Mouse (Mus musculus): Measurements from ENCODE around the gene Olfr1428. TPM values are rescaled to one million over a fixed set of nuclear protein-coding genes. Genes with fewer than 3 reads are reported as not detected.
"Not testable (repeated sequence)": the region's sequence is repeated elsewhere in the genome, so short reads cannot be mapped to it uniquely, and the experiment has no call there.

Olfr1428 gene
- not detected for total RNA-seq (2021)
- long read RNA-seq, experiment 1, result 0 reads
- long read RNA-seq, experiment 2, result 0 reads

- DNase-seq, result no peak
- intact Hi-C loops (cut with DNase I), result no loop called here
These were observed at the start of gene Olfr1428 for GRCm38 (mm10) chr19:12115797-12116196. Olfr1428 (minus strand) TSS chr19:12115897.

- intact Hi-C loops (cut with DNase I), result no loop called here
- no peak for DNase-seq
These were observed 29.8 kb upstream of the Olfr1428 start for GRCm38 (mm10) chr19:12145452-12145851.

GRCm38 (mm10) chr19:12143356-12143755 lies 27.7 kb upstream of the Olfr1428 start:
- intact Hi-C loops (cut with DNase I), result no loop called here

DNA sequence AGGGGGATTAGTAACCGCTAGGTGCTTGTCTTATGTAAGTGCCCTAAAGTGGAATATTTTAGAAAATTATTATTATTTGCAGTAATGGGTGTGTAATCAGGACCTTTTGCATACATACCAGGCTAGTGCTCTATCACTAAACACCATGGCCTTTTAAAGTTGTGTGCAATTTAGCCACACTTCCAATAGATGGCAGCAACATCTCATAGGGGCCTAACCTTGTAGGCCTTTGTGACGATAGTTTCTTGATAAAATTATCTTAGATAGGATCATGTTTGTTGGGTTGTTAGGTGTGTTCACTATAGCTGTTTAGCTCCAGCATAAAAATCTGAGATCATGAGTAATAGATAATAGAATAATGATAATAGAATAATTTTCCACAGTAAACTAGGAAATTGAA lies 18.6 kb upstream of the Olfr1428 start:
- DNase-seq, result peak in 1 of 2 experiments; percentile 11
- intact Hi-C loops (cut with DNase I), result no loop called here

More at GRCm38 (mm10) chr19:12143356-12143755, 27.7 kb upstream of the Olfr1428 start:
- DNase-seq, result no peak

DNA sequence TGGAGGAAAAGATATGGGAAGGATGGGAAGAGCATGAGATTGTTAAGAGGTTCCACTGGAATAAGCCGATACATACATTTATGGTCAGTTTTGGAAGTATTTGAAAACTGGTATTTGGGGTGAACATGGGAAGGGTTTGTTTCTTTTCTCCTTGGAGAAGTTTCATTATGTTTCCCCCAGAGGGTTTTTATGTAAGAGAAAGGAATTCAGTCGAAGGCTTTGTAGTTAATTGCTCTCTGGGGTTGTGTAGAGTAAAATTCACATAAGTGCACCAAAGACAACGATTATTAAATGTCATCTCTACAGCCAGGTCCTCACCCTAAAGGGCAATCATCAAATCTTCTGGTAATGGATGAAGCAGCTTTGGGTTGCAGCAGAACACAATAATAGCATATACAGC lies 7.4 kb upstream of the Olfr1428 start, which contains the start of gene Olfr76:
Gene Olfr76 (minus strand): TSS at position 101 of the 400 bp plus-strand sequence.
- no peak for DNase-seq
- intact Hi-C loops (cut with DNase I), result no loop called here

GRCm38 (mm10) chr19:12116464-12116863 lies 767 bp upstream of the Olfr1428 start:
- intact Hi-C loops (cut with DNase I), result no loop called here
- no peak for DNase-seq

- no peak for DNase-seq
- intact Hi-C loops (cut with DNase I), result no loop called here
These were observed 1.9 kb downstream of the Olfr1428 start for GRCm38 (mm10) chr19:12113807-12114206.

DNA sequence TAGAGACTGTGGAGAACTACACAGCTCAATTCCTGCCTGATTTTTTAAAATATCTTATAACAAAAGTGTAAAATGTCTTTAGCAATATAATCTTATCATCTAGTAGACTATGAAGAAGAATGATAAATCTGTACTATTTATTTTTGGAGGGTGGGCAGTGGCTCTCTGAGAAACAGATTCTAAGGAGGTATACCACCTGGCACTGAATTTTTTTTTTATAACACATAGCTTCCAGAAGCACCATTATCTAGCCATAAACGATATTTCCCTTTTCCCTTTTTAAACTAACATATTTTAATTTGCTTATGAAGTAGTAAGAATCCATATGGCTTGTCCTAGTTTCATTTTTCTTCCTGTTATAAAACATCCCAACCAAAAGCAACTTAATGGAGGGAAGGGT lies 11.2 kb downstream of the Olfr1428 start:
- intact Hi-C loops (cut with DNase I), result no loop called here
- no peak for DNase-seq

DNA sequence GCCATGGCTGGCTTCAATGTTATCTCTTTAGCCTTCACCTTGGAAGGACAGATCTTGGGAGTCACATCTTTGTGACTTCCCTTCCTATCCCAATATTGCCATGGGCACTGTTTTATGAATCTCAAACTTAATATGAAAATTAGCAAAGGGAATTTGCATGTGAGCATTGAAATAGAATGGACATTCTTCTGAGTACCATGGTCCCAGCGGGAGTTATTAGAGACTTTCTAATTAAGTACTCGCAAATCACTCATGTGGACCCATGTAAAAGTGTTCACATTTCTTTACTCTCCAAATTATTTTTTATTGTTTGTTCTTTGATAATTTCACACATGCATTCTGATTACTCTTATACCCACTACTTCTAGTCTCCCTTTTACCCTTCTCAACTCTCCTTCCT lies 12.5 kb downstream of the Olfr1428 start, which contains the start of gene Olfr1427:
Gene Olfr1427 (minus strand): TSS at position 101 of the 400 bp plus-strand sequence.
- DNase-seq, result no peak
- intact Hi-C loops (cut with DNase I), result no loop called here

GRCm38 (mm10) chr19:12091913-12092312 lies 23.8 kb downstream of the Olfr1428 start, which contains the start of gene Olfr1426:
Olfr1426 (minus strand) TSS chr19:12092013.
- intact Hi-C loops (cut with DNase I), result no loop called here
- no peak for DNase-seq

DNA sequence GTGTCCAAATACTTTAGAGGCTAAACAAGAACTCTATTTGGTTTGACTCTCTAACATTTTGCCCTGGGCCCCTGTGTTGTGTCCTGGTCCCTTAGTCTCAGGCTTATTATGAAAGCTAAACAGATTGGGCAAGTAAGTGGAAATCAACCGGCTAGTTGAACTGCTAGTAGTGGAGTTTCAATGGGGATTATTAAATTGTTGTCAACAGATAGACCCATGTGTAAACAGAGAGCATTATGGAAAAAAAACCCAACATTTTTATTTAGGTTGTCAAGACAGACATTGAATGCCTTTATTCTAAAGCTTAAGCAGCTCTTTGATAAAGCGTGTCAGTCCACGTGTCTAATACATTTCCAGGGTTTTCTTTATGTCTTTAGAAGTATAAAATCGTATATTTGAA lies 38.1 kb downstream of the Olfr1428 start, which contains the start of gene Olfr1425:
Gene Olfr1425 (minus strand): TSS at position 101 of the 400 bp plus-strand sequence.
- intact Hi-C loops (cut with DNase I); DNase-seq: not testable (repeated sequence)

DNA sequence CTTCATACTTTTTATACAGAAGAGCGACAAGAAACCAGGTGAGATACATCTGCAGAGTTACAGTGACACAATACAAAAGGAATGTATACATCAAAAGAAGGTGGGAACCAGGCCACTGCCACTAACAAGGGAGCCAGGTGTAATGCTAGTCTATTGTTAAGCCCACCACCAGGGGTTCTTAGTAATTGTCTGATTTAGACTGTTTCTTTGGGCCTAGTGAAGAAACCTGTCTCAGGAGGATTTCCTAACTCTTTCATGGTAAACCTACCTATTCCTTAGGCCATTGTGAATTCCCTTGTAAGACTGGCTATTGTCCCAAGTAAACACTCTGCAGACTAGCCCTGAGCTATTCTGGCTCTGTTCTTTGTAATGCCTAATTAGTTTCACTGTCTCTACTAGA lies 46.2 kb downstream of the Olfr1428 start:
- DNase-seq; intact Hi-C loops (cut with DNase I): not testable (repeated sequence)

- DNase-seq; intact Hi-C loops (cut with DNase I): not testable (repeated sequence)
These were observed 47.9 kb downstream of the Olfr1428 start for GRCm38 (mm10) chr19:12067806-12068205.

GRCm38 (mm10) chr19:12062582-12062981 lies 53.1 kb downstream of the Olfr1428 start, which contains the start of gene Olfr1424:
Olfr1424 (minus strand) TSS chr19:12062682.
- DNase-seq; intact Hi-C loops (cut with DNase I): not testable (repeated sequence)

Other genes with a start within 250 kb of the Olfr1428 start
- gene Olfr1419, start 240.8 kb downstream of the Olfr1428 start, total RNA-seq (2021), result not detected
- not detected for gene Olfr1420, start 229.3 kb downstream of the Olfr1428 start, total RNA-seq (2021)
- 10 to 100 TPM; 26.2 to 28.2 TPM for gene Patl1, start 203.5 kb downstream of the Olfr1428 start, total RNA-seq (2021)
- 10 to 100 TPM; 81.3 to 85.1 TPM for gene Osbp, start 150.0 kb downstream of the Olfr1428 start, total RNA-seq (2021)
- not detected for gene Olfr1423, start 74.6 kb downstream of the Olfr1428 start, total RNA-seq (2021)
- gene Olfr1424, start 53.2 kb downstream of the Olfr1428 start, total RNA-seq (2021), result not detected
- not detected for gene Olfr1425, start 38.2 kb downstream of the Olfr1428 start, total RNA-seq (2021)
- not detected for gene Olfr1426, start 23.9 kb downstream of the Olfr1428 start, total RNA-seq (2021)
- not detected for gene Olfr1427, start 12.6 kb downstream of the Olfr1428 start, total RNA-seq (2021)
- not detected for gene Olfr76, start 7.3 kb upstream of the Olfr1428 start, total RNA-seq (2021)
- gene Olfr1555-ps1, start 54.2 kb upstream of the Olfr1428 start, total RNA-seq (2021), result not detected
- not detected for gene Olfr1431, start 84.7 kb upstream of the Olfr1428 start, total RNA-seq (2021)
- gene Olfr1432, start 116.7 kb upstream of the Olfr1428 start, total RNA-seq (2021), result not detected
- not detected for gene Olfr262, start 125.8 kb upstream of the Olfr1428 start, total RNA-seq (2021)
- not detected for gene Olfr235, start 145.1 kb upstream of the Olfr1428 start, total RNA-seq (2021)
- not detected for gene Olfr1434, start 164.0 kb upstream of the Olfr1428 start, total RNA-seq (2021)
- gene Olfr1436, start 183.2 kb upstream of the Olfr1428 start, total RNA-seq (2021), result not detected
- not detected for gene Olfr1437, start 209.2 kb upstream of the Olfr1428 start, total RNA-seq (2021)
- gene Olfr1438-ps1, start 220.0 kb upstream of the Olfr1428 start, total RNA-seq (2021), result not detected

Measured in heart, postnatal 14 days (tissue).